Mouse (Mus musculus) activated CD4-positive, CD25-positive, alpha-beta regulatory T cell, adult 4 months (primary cell): Measurements from ENCODE around the gene Gmppa. TPM values are rescaled to one million over a fixed set of nuclear protein-coding genes. Genes with fewer than 3 reads are reported as not detected.

ENCODE experiments used
- ATAC-seq: one replicate; pipeline ENCODE4 v1.8.0; 2017
- polyA plus RNA-seq, 2 experiments: library from polyadenylated mRNA; unstranded; fragments of 100-300 nt; shearing (Covaris generic); gene quantifications; one replicate each; pipeline ENCODE4 v1.2.1; 2017

The Gmppa gene
- polyA plus RNA-seq, 2 experiments from 2014 or later: 43.8 to 51.5 TPM

DNA sequence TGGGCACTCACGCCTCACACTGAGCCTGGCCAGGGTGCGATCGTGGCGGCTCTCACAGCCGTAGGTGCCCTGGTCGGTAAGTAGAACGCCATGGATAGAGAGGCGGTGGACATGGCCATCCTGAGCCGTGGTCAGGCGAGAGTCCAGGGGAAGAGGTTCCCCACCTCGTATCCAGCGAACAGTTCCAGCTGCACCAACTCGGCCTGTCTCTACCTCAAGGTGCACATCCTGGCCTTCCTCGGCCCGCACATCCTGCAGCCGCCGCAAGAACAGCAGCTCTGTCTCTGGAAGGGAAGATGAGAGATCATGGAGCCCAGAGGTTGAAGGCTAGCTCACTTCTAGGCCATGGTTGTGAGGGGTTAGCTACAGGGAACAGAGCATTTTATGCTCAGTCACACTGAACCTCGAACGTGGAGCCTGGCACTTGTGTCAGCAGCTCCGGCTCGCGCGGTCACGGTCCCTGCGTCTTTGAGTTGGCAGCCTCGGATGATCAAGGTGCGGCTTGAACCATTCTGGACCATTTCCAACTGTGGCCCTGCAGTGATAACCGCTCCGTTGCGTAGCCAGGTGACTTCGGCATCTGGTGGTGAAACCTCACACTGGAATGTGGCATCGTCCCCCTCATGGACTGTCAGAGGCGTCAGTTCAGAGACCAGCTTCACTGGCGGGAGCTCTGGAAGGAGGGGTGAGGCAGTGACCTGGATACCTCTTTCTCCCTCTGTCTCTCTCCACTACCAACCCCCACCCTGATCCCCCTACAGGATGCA is 55.2 kb downstream of the Gmppa start:
- ATAC-seq: no peak

DNA sequence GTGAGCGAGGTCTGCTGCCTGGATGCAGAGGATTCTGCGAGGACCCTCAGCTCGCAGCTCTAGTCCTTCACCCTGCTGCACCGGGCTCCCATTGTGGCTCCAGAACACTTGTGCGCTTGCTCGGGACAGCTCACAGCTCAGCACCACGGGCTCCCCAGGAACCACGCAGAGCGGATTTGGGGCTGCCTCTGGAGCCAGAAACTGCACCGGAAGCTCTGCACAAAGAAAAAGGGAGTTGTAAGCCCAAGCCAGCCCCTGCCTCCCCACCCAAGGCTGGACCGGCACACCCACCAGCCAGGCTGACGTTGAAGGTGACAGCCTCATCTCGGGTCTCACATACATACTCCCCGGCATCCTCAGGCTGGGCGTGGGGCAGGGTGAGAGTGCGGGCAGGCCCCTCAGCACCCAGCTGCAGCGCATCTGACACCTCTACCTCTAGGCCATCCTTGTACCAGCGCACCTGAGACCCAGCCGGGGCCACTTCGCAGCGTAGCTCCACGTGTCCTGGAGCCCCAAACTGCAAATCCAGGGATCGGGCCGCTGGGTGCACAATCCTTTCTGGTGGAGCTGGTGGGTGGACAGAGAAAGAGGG is 56.9 kb downstream of the Gmppa start:
- no peak for ATAC-seq

Other genes with a start within 250 kb of the Gmppa start
- 10 to 100 TPM; 14.1 to 17.1 TPM for gene Ankzf1, start 243.8 kb upstream of the Gmppa start, polyA plus RNA-seq
- 1 to 10 TPM; 9.9 TPM for gene Atg9a, start 243.7 kb upstream of the Gmppa start, polyA plus RNA-seq
- gene Glb1l, start 225.1 kb upstream of the Gmppa start, polyA plus RNA-seq: 10 to 100 TPM; 12.0 to 12.4 TPM
- 10 to 100 TPM; 45.7 to 65.1 TPM for gene Stk16, start 225.1 kb upstream of the Gmppa start, polyA plus RNA-seq
- gene Tuba4a, start 216.1 kb upstream of the Gmppa start, polyA plus RNA-seq: 100 to 1,000 TPM; 120 to 135 TPM
- gene A630095N17Rik, start 203.8 kb upstream of the Gmppa start, polyA plus RNA-seq: not detected
- 1 to 10 TPM; 5.9 to 7.1 TPM for gene Dnajb2, start 199.5 kb upstream of the Gmppa start, polyA plus RNA-seq
- under 1 TPM; 0.37 to 0.47 TPM for gene Ptprn, start 171.4 kb upstream of the Gmppa start, polyA plus RNA-seq
- not detected for gene Resp18, start 157.5 kb upstream of the Gmppa start, polyA plus RNA-seq
- 10 to 100 TPM; 57.0 to 64.9 TPM for gene Dnpep, start 117.9 kb upstream of the Gmppa start, polyA plus RNA-seq
- gene Des, start 75.6 kb upstream of the Gmppa start, polyA plus RNA-seq: not detected
- not detected for gene Speg, start 60.6 kb upstream of the Gmppa start, polyA plus RNA-seq
- gene Asic4, start 14.5 kb downstream of the Gmppa start, polyA plus RNA-seq: not detected
- gene Chpf, start 43.4 kb downstream of the Gmppa start, polyA plus RNA-seq: 1 to 10 TPM; 4.0 to 5.3 TPM
- gene Tmem198, start 43.6 kb downstream of the Gmppa start, polyA plus RNA-seq: under 1 TPM in 1 of 2 experiments, not detected in 1; 0.40 TPM
- not detected for gene Obsl1, start 70.5 kb downstream of the Gmppa start, polyA plus RNA-seq
- not detected for gene Inha, start 71.1 kb downstream of the Gmppa start, polyA plus RNA-seq
- 1 to 10 TPM; 7.7 to 9.4 TPM for gene Stk11ip, start 85.6 kb downstream of the Gmppa start, polyA plus RNA-seq
- under 1 TPM in 1 of 2 experiments, not detected in 1; 0.07 TPM for gene Slc4a3, start 110.3 kb downstream of the Gmppa start, polyA plus RNA-seq